Mouse (Mus musculus): ENCODE data around the gene Sox10. TPM values are rescaled to one million over a fixed set of nuclear protein-coding genes. Genes with fewer than 3 reads are reported as not detected.

The Sox10 gene
- total and polyA plus RNA-seq, 2 experiments from 2014 or later, result 6.3 to 7.4 TPM

DNA sequence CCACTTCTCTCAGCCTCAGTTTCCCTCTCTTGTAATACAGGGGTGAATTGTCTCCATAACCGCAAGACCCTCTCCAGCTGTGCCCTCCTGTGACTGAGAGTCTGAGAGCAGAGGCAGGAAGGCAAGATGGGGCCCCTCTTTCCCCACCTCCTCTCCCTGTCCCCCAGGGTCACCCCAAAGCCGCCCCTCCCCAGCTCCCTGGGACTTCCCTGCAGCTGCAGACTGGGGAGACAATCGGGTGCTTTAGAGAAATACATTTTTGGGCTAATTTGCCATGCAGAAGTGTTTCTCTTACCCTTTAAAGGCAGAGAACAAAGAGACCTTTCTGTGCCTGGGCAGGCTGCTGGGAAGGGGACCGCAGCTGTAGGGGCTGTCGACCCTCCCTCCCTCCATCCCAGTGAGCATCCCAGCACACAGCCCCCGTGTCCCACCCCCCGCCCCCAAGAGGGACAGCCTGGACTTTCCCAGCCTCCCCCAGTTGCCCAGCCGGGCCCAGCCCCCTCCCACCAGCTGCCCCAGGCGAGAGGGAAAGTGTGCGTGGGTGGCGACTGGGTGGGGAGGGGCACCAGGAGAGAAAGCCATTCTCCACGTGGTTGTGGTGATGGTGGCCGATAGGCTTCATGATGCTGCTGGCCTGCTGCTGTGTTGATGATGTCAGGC lies 36.6 kb upstream of the Sox10 start:
- 17% methylated on average over 13 of the region's 13 CpGs for WGBS
- Histone ChIP-seq H3K4me1 (ENCODE audit: insufficient read depth) (0 out of 2 replicates have a peak, but pooled peaks cover 6% of the 10 kb centered on the region), H3K9ac (no peak overlapping the region), H3K4me2 (ENCODE audit: low read depth) (no peak overlapping the region; the same call in 1 of the 2 replicates), H3K27me3 (ENCODE audit: insufficient read depth, low read length) (no peaks in the 10 kb centered on the region), H3K36me3 (ENCODE audit: insufficient read depth) (no peaks in the 10 kb centered on the region), H3K4me3 (ENCODE audit: low read depth, low read length) (no peak overlapping the region), H3K27ac (ENCODE audit: low read depth, low read length) (no peak overlapping the region), H3K9me3 (ENCODE audit: low read length) (no peaks in the 10 kb centered on the region)
- TF ChIP-seq CTCF (IDR thresholded peaks at IDR 0.05; ENCODE audit: low read depth), result no peak
- DNase-seq (peak; percentile 49), ATAC-seq (peak; percentile 84)

GRCm38 (mm10) chr15:79199390-79199976 lies 34.4 kb upstream of the Sox10 start:
- WGBS, result 94% methylated on average over 12 of the region's 12 CpGs
- H3K4me2 ChIP-seq (ENCODE audit: low read depth), result no peak overlapping the region
- no peak for ATAC-seq

GRCm38 (mm10) chr15:79195492-79195891 lies 30.5 kb upstream of the Sox10 start:
- Histone ChIP-seq H3K4me3 (ENCODE audit: low read depth, low read length) (no peak overlapping the region), H3K9me3 (ENCODE audit: low read length) (no peaks in the 10 kb centered on the region), H3K36me3 (ENCODE audit: insufficient read depth) (no peaks in the 10 kb centered on the region), H3K27ac (ENCODE audit: low read depth, low read length) (no peak overlapping the region), H3K9ac (no peak overlapping the region), H3K4me2 (ENCODE audit: low read depth) (no peak overlapping the region), H3K27me3 (ENCODE audit: insufficient read depth, low read length) (no peaks in the 10 kb centered on the region), H3K4me1 (ENCODE audit: insufficient read depth) (peaks cover 13% of the 10 kb centered on the region)
- 81% methylated on average over 8 of the region's 8 CpGs for WGBS
- ATAC-seq, result no peak
- TF ChIP-seq CTCF (IDR thresholded peaks at IDR 0.05; ENCODE audit: low read depth), result no peak
- no peak for DNase-seq

More at GRCm38 (mm10) chr15:79199390-79199976, 34.4 kb upstream of the Sox10 start:
- Histone ChIP-seq H3K4me3 (ENCODE audit: low read depth, low read length) (no peak overlapping the region), H3K9me3 (ENCODE audit: low read length) (no peaks in the 10 kb centered on the region), H3K27me3 (ENCODE audit: insufficient read depth, low read length) (no peaks in the 10 kb centered on the region), H3K36me3 (ENCODE audit: insufficient read depth) (no peaks in the 10 kb centered on the region), H3K27ac (ENCODE audit: low read depth, low read length) (no peak overlapping the region), H3K9ac (no peak overlapping the region), H3K4me1 (ENCODE audit: insufficient read depth) (peaks cover 6% of the 10 kb centered on the region; the same call in 1 of the 2 replicates)
- TF ChIP-seq CTCF (IDR thresholded peaks at IDR 0.05; ENCODE audit: low read depth), result no peak
- no peak for DNase-seq

DNA sequence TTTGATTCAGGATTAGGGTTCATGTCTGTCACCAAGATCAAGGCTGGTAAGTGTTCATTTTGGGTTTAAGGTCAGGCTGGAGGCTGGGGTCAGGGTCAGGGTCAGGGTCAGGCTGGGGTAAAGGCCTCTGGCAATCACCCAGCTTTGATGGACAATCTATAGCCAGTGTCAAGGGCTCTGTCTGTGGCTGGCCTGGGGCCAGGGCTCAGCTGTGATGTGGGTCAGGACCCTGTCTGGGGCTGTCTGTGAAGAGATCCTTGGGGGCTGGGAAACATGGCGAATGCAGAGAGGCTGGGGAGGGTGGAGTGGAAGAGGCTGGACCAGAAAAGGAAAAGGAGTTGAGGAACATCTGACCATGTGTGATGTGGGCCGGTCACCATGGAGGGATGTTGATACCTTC lies 29.9 kb upstream of the Sox10 start:
- Histone ChIP-seq H3K27ac (ENCODE audit: low read depth, low read length) (no peak overlapping the region), H3K27me3 (ENCODE audit: insufficient read depth, low read length) (no peaks in the 10 kb centered on the region), H3K4me2 (ENCODE audit: low read depth) (no peak overlapping the region), H3K36me3 (ENCODE audit: insufficient read depth) (no peaks in the 10 kb centered on the region), H3K4me3 (ENCODE audit: low read depth, low read length) (no peak overlapping the region), H3K9ac (no peak overlapping the region), H3K9me3 (ENCODE audit: low read length) (no peaks in the 10 kb centered on the region), H3K4me1 (ENCODE audit: insufficient read depth) (peaks cover 13% of the 10 kb centered on the region)
- ATAC-seq, result no peak
- WGBS, result 82% methylated on average over 2 of the region's 2 CpGs
- DNase-seq, result no peak
- TF ChIP-seq CTCF (IDR thresholded peaks at IDR 0.05; ENCODE audit: low read depth), result no peak

DNA sequence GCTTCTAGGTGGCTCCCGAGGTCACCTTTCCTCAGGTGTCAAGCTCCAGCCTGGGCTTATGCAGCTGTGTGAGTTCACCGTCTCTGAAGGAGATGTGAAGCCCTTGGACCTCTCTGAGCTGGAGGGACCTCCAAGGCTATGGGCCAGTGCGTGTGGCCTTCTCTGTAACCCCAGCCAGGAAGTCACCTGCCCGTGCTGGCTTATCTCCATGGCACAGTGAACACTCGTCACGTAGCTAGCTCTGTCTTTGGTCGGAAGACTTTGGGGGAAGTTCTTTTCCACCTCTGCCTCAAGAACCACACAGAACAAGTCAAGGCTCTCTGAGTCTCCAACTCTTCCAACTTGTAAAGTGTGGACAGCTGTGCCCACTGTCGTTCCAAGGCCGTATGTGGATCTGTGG lies 29.0 kb upstream of the Sox10 start:
- H3K9ac ChIP-seq, result 0 out of 2 replicates have a peak overlapping the region, but pooled peaks have one; percentile 40

GRCm38 (mm10) chr15:79192885-79193845 lies 28.1 kb upstream of the Sox10 start:
- Histone ChIP-seq H3K36me3 (ENCODE audit: insufficient read depth) (no peaks in the 10 kb centered on the region), H3K27me3 (ENCODE audit: insufficient read depth, low read length) (no peaks in the 10 kb centered on the region), H3K4me2 (ENCODE audit: low read depth) (peak overlapping the region; percentile 40), H3K4me3 (ENCODE audit: low read depth, low read length) (no peak overlapping the region), H3K4me1 (ENCODE audit: insufficient read depth) (peaks cover 13% of the 10 kb centered on the region), H3K27ac (ENCODE audit: low read depth, low read length) (peak overlapping the region; percentile 86), H3K9me3 (ENCODE audit: low read length) (no peaks in the 10 kb centered on the region), H3K9ac (peak overlapping the region; percentile 40; the same call in 1 of the 2 replicates)
- no peak for TF ChIP-seq CTCF (IDR thresholded peaks at IDR 0.05; ENCODE audit: low read depth)
- 6% methylated on average over 27 of the region's 27 CpGs for WGBS
- peak; percentile 88 for ATAC-seq
- DNase-seq, result peak; percentile 80

More for the DNA sequence above, 29.0 kb upstream of the Sox10 start:
- H3K4me2 ChIP-seq (ENCODE audit: low read depth), result 0 out of 2 replicates have a peak overlapping the region, but pooled peaks have one; percentile 40
- DNase-seq (no peak), ATAC-seq (no peak)
- 77% methylated on average over 9 of the region's 9 CpGs for WGBS
- H3K4me3 ChIP-seq (ENCODE audit: low read depth, low read length), result no peak overlapping the region
- no peaks in the 10 kb centered on the region for H3K36me3 ChIP-seq (ENCODE audit: insufficient read depth)
- no peak for TF ChIP-seq CTCF (IDR thresholded peaks at IDR 0.05; ENCODE audit: low read depth)
- peak overlapping the region; percentile 86 for H3K27ac ChIP-seq (ENCODE audit: low read depth, low read length)
- H3K4me1 ChIP-seq (ENCODE audit: insufficient read depth), result peaks cover 13% of the 10 kb centered on the region
- H3K9me3 ChIP-seq (ENCODE audit: low read length), result no peaks in the 10 kb centered on the region
- H3K27me3 ChIP-seq (ENCODE audit: insufficient read depth, low read length), result no peaks in the 10 kb centered on the region

Measured in forebrain, postnatal 0 days (tissue).